Mouse (Mus musculus): ENCODE results near the gene Plxna4.

The Plxna4 gene

GRCm38 (mm10) chr6:32588056-32588671 lies at the start of gene Plxna4:
TSS of gene Plxna4 (minus strand) at chr6:32588192.
- in situ Hi-C loops (cut with MboI; ENCODE audit: unreplicated experiment in 2 of 2) = no loop called here

- in situ Hi-C loops (cut with MboI; ENCODE audit: unreplicated experiment in 2 of 2) = no loop called here
Measured at GRCm38 (mm10) chr6:32637568-32638183, 49.7 kb upstream of the Plxna4 start.

DNA sequence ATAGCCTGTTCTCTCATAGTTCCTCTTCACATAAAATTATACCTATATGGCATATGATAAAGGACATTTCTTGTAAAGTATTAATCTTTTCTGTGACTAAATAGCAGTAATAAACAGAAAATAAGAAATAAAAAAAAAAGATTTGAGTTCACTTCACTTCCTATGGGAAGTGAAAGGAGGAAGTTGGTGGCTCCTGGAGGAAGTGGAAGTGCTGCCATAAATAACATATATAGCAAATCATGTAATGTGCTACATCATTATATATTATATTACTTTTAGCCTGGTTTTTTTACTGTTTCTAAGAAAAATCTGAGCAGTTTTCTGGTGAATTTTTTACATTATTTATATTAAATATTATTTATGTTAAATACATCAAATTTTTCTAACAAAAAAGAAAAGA lies 22.7 kb upstream of the Plxna4 start:
- in situ Hi-C loops (cut with MboI; ENCODE audit: unreplicated experiment in 2 of 2) = no loop called here

GRCm38 (mm10) chr6:32606787-32607186 lies 18.8 kb upstream of the Plxna4 start:
- in situ Hi-C loops (cut with MboI; ENCODE audit: unreplicated experiment in 2 of 2) = no loop called here

DNA sequence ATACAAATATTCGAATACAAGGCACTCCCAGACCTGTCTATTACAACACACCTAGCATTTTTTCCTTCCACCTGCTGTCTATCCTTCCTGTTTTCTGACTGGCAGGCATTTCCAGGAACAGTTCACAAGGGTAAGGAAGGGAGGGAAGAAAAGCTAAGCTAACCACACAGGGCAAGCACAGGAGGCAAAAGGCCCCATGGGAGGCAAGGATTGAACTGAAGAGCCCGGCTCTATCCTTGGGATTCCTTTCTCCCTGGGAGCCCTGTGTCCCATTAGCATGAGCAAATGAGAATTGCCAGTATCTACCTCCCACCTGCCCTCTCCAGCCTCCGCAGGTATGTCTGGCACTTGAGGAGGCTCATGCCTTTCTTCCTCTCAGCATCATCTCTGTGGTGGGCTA lies 17.6 kb upstream of the Plxna4 start:
- in situ Hi-C loops (cut with MboI; ENCODE audit: unreplicated experiment in 2 of 2) = no loop called here

- in situ Hi-C loops (cut with MboI; ENCODE audit: unreplicated experiment in 2 of 2) = no loop called here
Measured at GRCm38 (mm10) chr6:32604901-32605300, 16.9 kb upstream of the Plxna4 start.

GRCm38 (mm10) chr6:32602130-32602529 lies 14.1 kb upstream of the Plxna4 start:
- in situ Hi-C loops (cut with MboI; ENCODE audit: unreplicated experiment in 2 of 2) = no loop called here

DNA sequence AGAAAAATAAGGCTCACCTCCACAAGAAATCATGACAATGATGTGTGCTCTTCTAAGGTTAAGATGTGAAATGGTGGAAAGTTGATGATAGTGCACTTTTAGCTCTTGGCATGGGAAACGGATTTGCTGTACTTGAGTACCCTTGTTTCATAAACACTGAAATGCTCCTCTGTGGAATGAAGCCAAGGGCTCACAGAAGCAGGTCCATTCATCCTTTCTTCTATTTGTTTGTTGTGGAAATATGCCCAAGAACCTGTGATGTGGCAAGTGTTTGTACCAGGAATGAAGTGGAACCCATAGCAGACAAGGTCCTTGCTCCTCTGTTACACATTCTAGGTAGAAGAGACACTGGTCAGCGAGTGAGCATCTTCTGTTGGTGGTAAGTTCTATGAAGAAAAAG lies 13.3 kb upstream of the Plxna4 start:
- in situ Hi-C loops (cut with MboI; ENCODE audit: unreplicated experiment in 2 of 2) = no loop called here

DNA sequence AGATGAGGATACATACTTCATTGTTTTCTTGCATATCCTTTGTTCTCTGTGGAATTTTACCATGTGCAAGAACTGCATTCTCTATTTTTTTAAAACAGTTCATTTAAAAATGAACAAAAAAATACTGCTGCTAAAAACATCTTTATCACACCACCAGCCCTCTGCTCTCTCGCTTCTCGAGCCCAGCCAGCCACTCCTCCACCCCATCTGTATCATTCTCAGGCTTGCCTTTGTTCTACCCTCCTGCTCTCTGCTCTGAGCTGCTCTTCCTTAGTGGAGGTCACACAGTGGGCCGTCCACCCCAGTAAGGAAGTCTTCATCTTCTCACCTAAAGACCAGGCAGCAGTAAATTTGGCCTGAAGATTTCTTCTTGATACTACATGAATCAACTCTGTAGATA lies 7.6 kb upstream of the Plxna4 start:
- in situ Hi-C loops (cut with MboI; ENCODE audit: unreplicated experiment in 2 of 2) = no loop called here

- in situ Hi-C loops (cut with MboI; ENCODE audit: unreplicated experiment in 2 of 2) = loop anchor here (5.0 kb wide), 1 partner anchor 929 kb away; no protein-coding TSS in a partner anchor
Measured at GRCm38 (mm10) chr6:32590979-32591758, 3.2 kb upstream of the Plxna4 start.

DNA sequence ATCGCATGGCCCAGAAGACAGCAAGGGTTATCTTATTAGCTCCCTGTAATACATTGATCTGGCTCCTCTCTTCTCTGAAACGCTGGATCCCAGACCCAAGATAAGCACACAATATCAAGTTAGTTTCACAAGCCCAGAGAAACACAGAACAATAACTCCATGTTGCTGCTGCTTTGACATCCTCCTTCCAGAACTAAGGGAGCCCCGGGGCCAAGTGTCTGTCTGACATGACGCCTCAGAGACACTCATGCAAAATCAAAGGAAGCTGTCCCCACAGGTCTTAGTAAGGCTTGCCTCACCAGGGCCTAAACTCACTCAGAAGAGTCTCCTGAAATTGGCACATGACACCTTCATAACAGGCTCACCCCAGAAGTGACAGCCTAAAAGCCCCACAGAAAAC lies 1.6 kb upstream of the Plxna4 start:
- in situ Hi-C loops (cut with MboI; ENCODE audit: unreplicated experiment in 2 of 2) = loop anchor here (5.0 kb wide), 1 partner anchor 927 kb away; no protein-coding TSS in a partner anchor

- in situ Hi-C loops (cut with MboI; ENCODE audit: unreplicated experiment in 2 of 2) = no loop called here
Measured at GRCm38 (mm10) chr6:32587136-32588009, 619 bp downstream of the Plxna4 start.

- in situ Hi-C loops (cut with MboI; ENCODE audit: unreplicated experiment in 2 of 2) = no loop called here
Measured at GRCm38 (mm10) chr6:32586821-32587135, 1.2 kb downstream of the Plxna4 start.

DNA sequence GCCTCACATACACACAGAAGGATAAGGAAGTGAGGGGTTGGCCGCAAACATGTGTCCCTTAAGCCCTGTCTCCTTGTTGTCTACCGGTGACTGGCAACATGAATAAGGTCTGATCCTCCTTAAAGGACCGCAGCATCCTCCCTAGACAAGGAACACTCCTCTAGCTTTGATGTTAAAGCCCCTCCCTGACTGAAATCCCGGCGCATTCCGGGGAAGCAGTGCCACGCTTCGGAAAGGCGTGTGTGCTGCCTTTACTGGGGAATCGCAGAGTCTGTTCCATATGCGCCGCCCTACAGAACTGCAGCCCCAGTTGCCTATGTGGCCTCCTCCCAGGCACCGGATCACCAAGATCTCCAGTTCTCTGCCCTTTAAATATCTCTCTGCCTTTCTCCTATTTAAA lies 1.6 kb downstream of the Plxna4 start:
- in situ Hi-C loops (cut with MboI; ENCODE audit: unreplicated experiment in 2 of 2) = no loop called here

DNA sequence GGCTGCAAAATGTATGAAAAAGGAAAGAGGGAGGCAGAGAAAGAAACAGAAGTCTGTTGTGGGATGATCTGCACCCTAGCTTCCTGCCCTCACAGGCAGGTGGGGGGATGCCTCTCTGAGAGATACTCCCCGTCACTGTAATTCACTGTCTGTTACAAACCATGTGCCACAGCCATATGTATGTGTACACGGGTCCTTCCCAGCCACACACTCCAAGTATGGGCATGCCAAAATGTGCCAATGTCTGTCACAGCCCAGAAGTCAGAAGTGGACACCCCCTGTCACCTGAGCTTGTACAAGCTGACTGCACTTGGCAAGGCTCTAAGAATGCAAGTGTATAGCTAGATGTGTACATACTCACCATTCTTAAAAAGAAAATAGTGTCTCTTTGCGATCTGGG lies 2.8 kb downstream of the Plxna4 start:
- in situ Hi-C loops (cut with MboI; ENCODE audit: unreplicated experiment in 2 of 2) = no loop called here

DNA sequence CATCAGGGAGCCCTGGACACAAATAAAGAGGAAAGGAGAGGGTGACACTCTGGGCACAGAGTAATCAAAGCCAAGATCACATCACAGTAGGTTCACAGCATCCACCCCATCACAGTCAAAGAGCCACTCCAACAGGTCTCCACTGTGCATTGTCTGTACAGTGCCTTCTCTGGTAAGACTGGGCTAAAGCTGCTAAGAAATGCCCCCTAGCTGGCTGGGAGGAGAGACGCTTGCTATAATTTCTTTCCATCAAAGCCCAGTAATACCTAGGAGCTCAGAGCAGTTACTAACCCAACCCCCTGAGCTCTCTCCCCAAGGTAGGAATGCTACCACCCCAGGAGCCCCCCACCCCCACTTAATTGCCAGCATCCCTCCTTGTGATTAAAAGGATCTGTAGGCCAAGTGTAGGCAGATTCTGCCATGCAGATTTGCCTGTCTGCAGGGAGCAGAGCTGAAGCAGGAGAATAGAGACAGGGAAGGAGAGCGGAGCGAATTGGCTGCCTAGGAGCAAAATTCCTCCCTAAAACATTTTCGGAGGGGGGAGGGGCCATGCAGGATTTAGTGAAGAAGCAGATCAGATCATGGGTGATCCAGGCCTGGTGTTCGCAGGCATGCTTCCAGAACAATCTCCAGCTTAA lies 3.6 kb downstream of the Plxna4 start:
- in situ Hi-C loops (cut with MboI; ENCODE audit: unreplicated experiment in 2 of 2) = no loop called here

GRCm38 (mm10) chr6:32583582-32583981 lies 4.4 kb downstream of the Plxna4 start:
- in situ Hi-C loops (cut with MboI; ENCODE audit: unreplicated experiment in 2 of 2) = no loop called here

DNA sequence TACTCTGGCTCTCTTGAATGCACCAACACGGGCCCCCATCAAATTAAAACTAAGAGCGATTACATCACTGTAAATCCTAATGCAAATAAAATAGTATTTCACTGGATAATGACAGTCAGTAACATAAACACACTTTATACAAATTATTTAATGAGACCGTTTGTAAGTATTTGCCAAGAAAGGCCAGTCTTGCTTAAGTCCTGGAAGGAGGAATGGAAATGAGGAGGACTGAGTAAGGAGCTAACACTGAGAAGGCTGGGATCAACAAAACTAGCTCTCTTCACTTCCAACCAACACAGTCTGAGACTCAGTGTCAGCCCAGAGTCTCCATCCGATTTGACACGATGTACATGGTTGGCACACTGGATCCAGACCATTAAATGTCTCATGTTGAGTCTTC lies 16.5 kb downstream of the Plxna4 start:
- in situ Hi-C loops (cut with MboI; ENCODE audit: unreplicated experiment in 2 of 2) = no loop called here

GRCm38 (mm10) chr6:32570445-32570844 lies 17.5 kb downstream of the Plxna4 start:
- in situ Hi-C loops (cut with MboI; ENCODE audit: unreplicated experiment in 2 of 2) = no loop called here

DNA sequence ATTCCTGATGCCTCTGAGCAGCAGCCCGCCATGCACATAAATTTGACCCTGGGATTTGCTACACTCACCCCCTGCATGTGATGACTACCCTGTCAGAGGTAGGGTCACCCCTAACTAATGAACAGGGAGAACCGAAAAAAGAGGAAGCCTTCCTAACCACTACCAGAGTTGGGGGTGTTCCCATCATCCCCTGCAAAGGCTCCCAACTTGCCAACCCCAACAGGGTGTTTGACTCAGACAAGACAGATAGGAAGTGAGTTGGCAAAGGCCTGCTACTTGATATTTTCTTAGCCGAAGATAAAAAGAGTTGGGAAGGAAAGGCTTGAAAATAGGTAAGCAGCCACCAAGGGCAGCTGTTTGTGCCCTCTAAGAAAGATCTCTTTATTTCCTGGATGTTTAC lies 18.1 kb downstream of the Plxna4 start:
- in situ Hi-C loops (cut with MboI; ENCODE audit: unreplicated experiment in 2 of 2) = no loop called here

DNA sequence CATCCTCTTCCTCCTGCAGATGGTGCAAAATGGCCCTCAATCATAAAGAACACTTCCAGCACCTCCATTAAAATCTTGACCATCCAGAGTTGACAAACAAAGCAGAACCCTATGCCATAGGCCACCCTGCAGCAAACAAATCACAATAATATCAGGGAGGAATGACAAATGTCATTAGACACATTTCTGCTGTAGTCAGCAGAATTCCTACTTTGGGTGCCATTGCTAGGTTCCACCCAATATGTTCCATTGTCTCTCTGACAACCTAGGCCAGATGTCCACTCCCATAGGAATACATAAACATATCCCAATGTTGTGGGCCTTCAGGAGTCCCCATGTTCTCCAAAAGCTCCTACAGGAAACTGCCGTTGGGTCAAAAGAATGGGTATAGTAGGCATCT lies 41.1 kb downstream of the Plxna4 start:
- in situ Hi-C loops (cut with MboI; ENCODE audit: unreplicated experiment in 2 of 2) = no loop called here

Data from v-Abl transformed pro-B cells (cell line).